Mouse (Mus musculus): ENCODE results near the gene Rnaseh2a.

DNA sequence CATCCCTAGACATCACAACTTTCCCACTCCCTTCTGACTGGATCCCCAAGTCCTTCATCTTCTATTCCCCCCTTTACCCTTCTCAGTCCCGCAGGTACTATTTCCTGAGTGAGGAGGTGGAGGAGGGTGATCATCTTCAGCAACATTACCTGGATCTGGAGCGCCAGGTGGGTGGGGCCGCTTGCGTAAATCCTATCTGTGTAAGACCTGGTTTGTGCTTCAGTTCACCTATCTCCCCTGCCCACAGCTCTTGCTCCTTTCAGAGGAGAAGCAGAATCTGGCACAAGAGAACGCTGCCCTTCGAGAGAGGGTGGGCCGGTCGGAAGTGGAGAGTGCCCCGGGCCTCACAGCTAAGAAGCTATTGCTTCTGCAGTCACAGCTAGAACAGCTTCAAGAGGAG is 24.8 kb upstream of the Rnaseh2a start:
- TF ChIP-seq CTCF (IDR thresholded peaks at IDR 0.05; ENCODE audit: low read depth, low read length) (no peak), EP300 (IDR thresholded peaks at IDR 0.05; ENCODE audit: insufficient read depth, low read depth, low read length) (no peak), POLR2A (IDR thresholded peaks at IDR 0.05; ENCODE audit: insufficient read depth, low read length) (no peak)

All from ES-Bruce4 (cell line).